Mouse (Mus musculus): ENCODE data around the gene Spred2. TPM values are rescaled to one million over a fixed set of nuclear protein-coding genes. Genes with fewer than 3 reads are reported as not detected.
A peak's percentile ranks its signal among the peaks of the same experiment; 100 is the strongest.

Gene Spred2
- 4.4 and 6.7 TPM in 2 replicates for polyA plus RNA-seq (2016; fragmentation: Nextera tagmentation; extraction: Ambion mirVana)

DNA sequence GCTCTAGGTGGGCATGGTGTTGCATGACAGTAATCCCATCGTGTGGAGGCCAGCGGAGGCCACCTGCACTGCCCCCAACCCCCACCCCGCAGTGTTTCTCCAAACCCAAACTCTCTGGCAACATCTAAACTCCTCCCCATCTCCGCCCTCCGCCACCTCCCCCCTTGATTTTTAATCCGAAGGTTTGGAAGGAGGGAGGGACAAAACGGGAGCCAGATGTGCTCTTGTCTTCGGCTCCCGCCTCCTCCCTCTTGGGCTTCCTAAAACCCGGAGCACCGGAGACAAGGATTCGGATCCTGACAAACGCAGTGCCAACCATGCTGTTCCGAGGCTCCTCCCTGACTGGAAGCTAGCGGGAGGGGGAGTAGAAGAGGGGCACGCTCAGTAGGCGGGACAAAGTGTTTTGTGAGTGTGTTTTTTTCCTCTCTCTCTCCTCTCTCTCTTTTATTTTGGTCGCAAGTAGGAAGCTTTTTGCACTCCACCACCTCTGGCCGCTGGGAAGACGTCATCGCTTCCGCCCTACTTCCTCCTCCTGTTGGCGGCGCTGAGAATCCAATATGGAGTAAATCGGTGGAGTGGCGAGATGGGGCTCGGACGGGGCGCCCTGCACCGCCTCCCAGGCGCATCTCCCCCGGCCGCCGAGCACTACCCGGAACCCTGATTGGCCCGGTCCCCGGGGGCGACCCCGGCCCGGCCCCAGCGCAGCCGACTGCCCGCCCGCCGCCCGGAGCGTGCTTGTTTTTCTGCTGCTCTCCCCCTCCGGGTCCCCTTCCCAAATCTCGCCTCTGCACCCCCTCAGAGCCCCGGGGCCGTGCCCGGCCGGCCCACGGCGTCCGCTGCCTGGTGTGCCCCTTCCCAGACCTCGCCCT, at the start of gene Spred2:
Gene Spred2, plus strand, starts transcription at position 488 of the 869 bp plus-strand sequence.
- Histone ChIP-seq H3K27ac (peak within 1 kb of the TSS; percentile 99), H3K27me3 (ENCODE audit: insufficient read depth, poor library complexity, severe bottlenecking) (no peaks in the 10 kb centered on the region), H3K36me3 (no peaks in the 10 kb centered on the region), H3K9me3 (no peaks in the 10 kb centered on the region), H3K4me3 (peak within 1 kb of the TSS; percentile 92), H3K4me1 (peaks cover 28% of the 10 kb centered on the region)
- 1% methylated on average over 57 of the region's 57 CpGs for WGBS
- peak; percentile 94 for DNase-seq (ENCODE audit: low spot score)

DNA sequence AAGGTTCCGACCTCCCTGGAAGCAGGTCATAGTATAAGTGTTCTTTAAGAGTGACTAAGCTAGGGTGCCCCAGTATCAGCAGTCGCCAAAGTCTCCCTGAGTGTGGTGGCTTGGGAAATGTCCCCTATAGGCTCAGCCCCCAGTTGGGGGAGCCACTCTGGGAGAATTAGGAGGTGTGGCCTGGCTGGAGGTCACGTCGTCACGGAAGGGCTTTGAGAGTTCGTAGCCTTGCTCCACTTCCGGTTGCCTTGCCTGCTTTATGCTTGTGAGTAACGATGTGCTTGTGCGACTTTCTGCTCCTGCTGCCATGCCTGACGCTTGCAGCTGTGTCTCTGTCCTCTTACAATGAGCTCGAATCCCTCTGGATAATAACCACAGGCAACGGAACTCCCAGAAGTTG, 48.6 kb upstream of the Spred2 start:
- DNase-seq (ENCODE audit: low spot score), result no peak
- no peak overlapping the region for H3K4me3 ChIP-seq
- peaks cover 7% of the 10 kb centered on the region; the same call in 1 of the 2 replicates for H3K4me1 ChIP-seq
- no peaks in the 10 kb centered on the region for H3K9me3 ChIP-seq
- 56% methylated on average over 12 of the region's 12 CpGs for WGBS
- no peaks in the 10 kb centered on the region for H3K36me3 ChIP-seq
- peak overlapping the region; percentile 44; the same call in 1 of the 2 replicates for H3K27ac ChIP-seq
- H3K27me3 ChIP-seq (ENCODE audit: insufficient read depth, poor library complexity, severe bottlenecking), result no peaks in the 10 kb centered on the region

DNA sequence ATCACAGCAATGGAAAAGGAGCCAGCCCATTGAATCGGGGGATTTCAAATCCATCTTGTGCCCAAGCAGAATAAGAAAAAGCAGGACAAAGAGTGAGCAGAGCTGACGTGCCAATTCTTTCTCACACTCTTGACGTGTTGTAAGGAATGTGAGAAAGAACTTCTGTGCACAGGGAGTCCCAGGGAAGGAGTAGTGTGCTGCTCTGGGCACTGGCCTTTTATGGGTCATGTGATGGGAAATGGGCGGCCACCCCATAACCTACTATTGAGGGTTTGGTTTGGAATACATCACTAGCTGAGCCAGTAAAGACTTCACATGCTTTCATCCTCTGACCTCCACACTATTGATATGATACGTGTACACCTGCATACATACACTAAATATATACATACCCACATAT, 48.2 kb upstream of the Spred2 start:
- Histone ChIP-seq H3K4me1 (peaks cover 7% of the 10 kb centered on the region; the same call in 1 of the 2 replicates), H3K4me3 (no peak overlapping the region), H3K27ac (peak overlapping the region; percentile 44; the same call in 1 of the 2 replicates), H3K9me3 (no peaks in the 10 kb centered on the region), H3K27me3 (ENCODE audit: insufficient read depth, poor library complexity, severe bottlenecking) (no peaks in the 10 kb centered on the region), H3K36me3 (no peaks in the 10 kb centered on the region)
- DNase-seq (ENCODE audit: low spot score), result no peak
- WGBS, result 70% methylated on average over 5 of the region's 5 CpGs

DNA sequence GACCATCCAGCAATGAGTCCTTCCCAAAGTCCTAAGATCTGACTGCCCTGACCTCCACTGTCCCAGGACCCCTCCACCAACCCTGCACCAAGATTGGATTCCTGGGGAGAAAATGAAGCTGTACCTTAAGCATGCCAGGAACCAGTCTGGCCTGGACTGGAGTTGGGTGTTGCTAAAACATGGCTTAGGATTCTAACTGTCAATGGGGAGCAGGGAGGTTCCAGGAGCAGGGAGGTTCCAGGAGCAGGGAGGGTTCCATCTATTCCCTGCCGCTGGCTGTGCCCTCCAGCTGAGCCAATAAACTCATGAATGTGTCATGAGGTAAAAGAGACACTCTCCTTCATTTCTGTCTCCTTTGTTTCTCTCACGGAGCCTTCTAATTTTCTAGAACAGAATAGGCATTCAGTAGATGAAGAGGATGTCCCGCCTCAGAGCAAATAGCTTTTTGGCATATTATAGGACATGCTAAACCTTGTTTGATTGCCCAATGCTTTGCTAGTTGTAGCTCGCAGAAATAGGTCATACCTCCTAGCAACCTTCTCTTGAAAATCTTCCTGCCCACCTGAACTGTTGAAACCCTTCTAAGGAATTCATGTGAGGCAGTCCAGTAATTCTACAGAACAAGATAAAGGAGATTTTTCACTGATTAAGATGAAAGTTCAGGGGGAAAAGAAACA, 46.8 kb upstream of the Spred2 start:
- no peak overlapping the region for H3K27ac ChIP-seq
- H3K36me3 ChIP-seq, result no peaks in the 10 kb centered on the region
- no peaks in the 10 kb centered on the region for H3K9me3 ChIP-seq
- no peak overlapping the region for H3K4me3 ChIP-seq
- peaks cover 7% of the 10 kb centered on the region; the same call in 1 of the 2 replicates for H3K4me1 ChIP-seq
- no peak for DNase-seq (ENCODE audit: low spot score)
- 69% methylated on average over 4 of the region's 4 CpGs for WGBS
- H3K27me3 ChIP-seq (ENCODE audit: insufficient read depth, poor library complexity, severe bottlenecking), result no peaks in the 10 kb centered on the region

DNA sequence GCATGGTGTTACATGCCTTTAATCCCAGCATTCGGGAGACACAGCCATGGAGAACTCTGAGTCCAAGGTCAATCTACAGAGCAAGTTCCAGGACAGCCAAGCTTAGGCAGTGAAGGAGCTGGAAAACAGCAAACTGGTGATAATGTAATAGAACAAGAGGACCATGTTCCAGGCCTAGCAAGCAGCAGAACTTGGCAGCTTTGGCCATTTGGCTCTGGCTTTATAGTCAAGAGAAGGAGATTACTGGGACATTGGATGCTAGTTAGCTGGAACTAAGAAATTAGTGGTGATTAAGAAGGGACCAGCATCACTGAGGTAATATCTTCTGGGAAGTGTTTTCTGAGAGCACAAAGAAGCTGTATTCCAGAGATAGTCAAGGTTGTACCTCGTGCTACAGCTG, 42.8 kb upstream of the Spred2 start:
- 74% methylated on average over 2 of the region's 2 CpGs for WGBS
- Histone ChIP-seq H3K36me3 (no peaks in the 10 kb centered on the region), H3K27ac (no peak overlapping the region), H3K27me3 (ENCODE audit: insufficient read depth, poor library complexity, severe bottlenecking) (no peaks in the 10 kb centered on the region), H3K4me1 (no peaks in the 10 kb centered on the region), H3K4me3 (no peak overlapping the region), H3K9me3 (no peaks in the 10 kb centered on the region)
- DNase-seq (ENCODE audit: low spot score), result no peak

DNA sequence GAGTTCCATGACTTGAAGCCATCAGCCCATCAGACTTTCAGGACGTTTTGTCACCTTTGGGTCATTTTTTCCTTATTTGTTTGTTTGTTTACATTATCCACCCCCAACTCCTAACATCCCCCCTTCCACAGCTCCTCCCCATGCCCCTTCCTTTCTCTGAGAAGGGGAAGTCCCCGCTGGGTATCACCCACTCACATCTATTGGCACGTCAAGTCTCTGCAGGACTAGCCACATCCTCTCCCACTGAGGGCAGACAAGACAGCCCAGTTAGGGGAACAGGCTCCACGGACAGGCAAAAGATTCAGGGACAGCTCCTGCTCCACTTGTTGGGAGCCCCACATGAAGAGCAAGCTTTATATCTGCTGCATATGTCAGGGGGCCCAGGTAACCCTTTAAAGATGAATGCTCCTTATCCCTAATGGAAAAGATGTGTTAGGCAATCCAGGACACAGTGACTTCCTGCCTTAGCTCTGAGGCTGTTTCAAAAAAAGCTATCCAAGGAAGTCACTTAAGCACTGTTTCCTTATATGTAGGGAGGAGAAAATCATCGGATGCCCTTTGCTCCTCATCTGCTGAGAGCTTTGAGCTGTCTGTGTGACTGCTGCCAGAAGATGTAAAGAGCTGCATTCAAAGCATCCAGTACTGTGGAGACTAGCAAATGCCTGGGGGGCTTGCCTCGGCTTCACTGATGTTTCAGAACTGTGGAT, 33.3 kb upstream of the Spred2 start:
- Histone ChIP-seq H3K27me3 (ENCODE audit: insufficient read depth, poor library complexity, severe bottlenecking) (no peaks in the 10 kb centered on the region), H3K36me3 (no peaks in the 10 kb centered on the region), H3K4me1 (peaks cover 7% of the 10 kb centered on the region; the same call in 1 of the 2 replicates), H3K4me3 (no peak overlapping the region), H3K27ac (no peak overlapping the region), H3K9me3 (no peaks in the 10 kb centered on the region)
- no peak for DNase-seq (ENCODE audit: low spot score)
- 34% methylated on average over 6 of the region's 6 CpGs for WGBS

DNA sequence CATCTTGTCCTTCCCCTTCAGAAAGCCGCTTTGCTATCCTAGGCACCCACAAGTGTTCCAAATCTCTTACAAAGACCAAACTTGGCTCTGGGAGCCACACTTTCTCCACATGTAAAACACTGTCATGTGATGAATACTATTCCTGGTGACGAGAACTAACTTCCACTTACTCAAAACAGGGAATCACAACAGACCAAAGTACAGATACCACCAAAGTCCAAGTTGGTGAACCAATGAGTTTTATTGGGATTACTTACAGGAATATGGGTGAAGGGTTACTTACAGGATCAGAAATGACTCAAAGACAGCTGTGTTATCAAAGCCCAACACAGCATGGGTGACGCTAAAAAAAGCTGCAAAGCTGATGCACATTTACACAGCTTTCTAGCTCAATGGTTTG, 30.9 kb upstream of the Spred2 start:
- DNase-seq (ENCODE audit: low spot score), result no peak
- H3K4me3 ChIP-seq, result no peak overlapping the region
- no peaks in the 10 kb centered on the region for H3K27me3 ChIP-seq (ENCODE audit: insufficient read depth, poor library complexity, severe bottlenecking)
- 80% methylated on average over 3 of the region's 3 CpGs for WGBS
- no peaks in the 10 kb centered on the region for H3K36me3 ChIP-seq
- no peak overlapping the region for H3K27ac ChIP-seq
- H3K9me3 ChIP-seq, result no peaks in the 10 kb centered on the region
- H3K4me1 ChIP-seq, result peaks cover 7% of the 10 kb centered on the region; the same call in 1 of the 2 replicates

DNA sequence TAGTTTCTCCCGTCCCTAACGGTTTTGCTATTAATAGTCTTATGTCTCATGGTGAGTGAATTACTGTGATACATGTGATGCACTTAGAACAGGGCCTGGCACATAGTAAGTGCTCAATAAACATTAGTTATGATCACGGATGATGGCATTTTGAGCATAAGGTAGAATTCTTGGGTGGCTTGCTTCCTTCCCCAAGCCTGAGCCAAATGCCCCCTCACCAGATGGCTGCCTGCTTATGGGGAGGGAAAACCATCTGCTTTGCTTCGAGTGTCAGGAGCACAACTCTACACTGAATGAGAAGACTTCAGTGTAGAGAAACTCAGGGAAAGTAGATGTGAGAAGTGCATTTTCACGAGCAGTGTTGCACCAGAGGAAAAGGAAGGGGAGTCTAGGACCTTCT, 24.6 kb upstream of the Spred2 start:
- Histone ChIP-seq H3K27ac (no peak overlapping the region), H3K36me3 (no peaks in the 10 kb centered on the region), H3K4me3 (no peak overlapping the region), H3K4me1 (no peaks in the 10 kb centered on the region), H3K27me3 (ENCODE audit: insufficient read depth, poor library complexity, severe bottlenecking) (no peaks in the 10 kb centered on the region), H3K9me3 (no peaks in the 10 kb centered on the region)
- DNase-seq (ENCODE audit: low spot score), result no peak
- 59% methylated on average over 5 of the region's 5 CpGs for WGBS

DNA sequence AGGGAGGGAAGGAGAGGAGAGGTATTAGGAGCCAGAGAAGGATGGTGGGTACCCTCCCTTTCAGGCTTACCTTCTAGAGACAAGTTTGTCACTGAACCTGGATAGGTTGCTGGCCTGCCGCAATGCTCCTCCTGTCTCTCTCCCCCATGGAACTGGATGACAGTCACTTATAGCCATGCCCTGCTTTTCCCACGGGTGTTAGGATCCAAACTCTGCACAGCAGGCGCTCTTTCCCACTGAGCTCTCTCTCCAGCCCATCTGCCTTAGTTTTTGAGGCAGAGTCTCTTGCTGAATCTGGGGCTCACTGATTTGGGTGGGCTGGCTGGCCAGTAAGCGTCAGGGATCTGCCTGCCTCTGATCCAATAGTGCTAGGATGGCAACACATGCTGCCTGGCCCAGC, 23.5 kb upstream of the Spred2 start:
- Histone ChIP-seq H3K4me3 (no peak overlapping the region), H3K27ac (no peak overlapping the region), H3K36me3 (no peaks in the 10 kb centered on the region), H3K4me1 (no peaks in the 10 kb centered on the region), H3K9me3 (no peaks in the 10 kb centered on the region), H3K27me3 (ENCODE audit: insufficient read depth, poor library complexity, severe bottlenecking) (no peaks in the 10 kb centered on the region)
- DNase-seq (ENCODE audit: low spot score), result no peak
- 70% methylated on average over 4 of the region's 4 CpGs for WGBS

DNA sequence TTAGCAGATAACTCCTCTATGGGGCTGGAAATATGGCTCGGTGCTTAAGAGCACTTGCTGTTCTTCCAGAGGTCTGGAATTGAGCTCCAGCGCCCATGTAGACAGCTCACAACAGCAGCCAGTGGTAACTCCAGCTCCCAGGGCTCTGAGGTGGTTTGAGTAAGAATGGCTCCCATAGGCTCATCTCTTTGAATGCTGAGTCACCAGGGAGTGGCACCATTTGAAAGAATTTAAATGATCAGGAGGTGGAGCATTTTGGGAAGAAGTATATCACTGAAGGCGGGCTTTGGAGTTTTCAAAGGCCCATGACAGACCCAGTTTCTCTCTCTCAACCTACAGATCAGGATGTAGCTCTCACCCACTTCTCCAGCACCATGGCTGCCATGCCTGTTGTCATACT, 13.0 kb upstream of the Spred2 start:
- Histone ChIP-seq H3K4me3 (no peak overlapping the region), H3K36me3 (no peaks in the 10 kb centered on the region), H3K27me3 (ENCODE audit: insufficient read depth, poor library complexity, severe bottlenecking) (no peaks in the 10 kb centered on the region), H3K9me3 (no peaks in the 10 kb centered on the region), H3K27ac (no peak overlapping the region), H3K4me1 (no peaks in the 10 kb centered on the region)
- DNase-seq (ENCODE audit: low spot score), result no peak
- WGBS, result 81% methylated on average over 3 of the region's 3 CpGs

DNA sequence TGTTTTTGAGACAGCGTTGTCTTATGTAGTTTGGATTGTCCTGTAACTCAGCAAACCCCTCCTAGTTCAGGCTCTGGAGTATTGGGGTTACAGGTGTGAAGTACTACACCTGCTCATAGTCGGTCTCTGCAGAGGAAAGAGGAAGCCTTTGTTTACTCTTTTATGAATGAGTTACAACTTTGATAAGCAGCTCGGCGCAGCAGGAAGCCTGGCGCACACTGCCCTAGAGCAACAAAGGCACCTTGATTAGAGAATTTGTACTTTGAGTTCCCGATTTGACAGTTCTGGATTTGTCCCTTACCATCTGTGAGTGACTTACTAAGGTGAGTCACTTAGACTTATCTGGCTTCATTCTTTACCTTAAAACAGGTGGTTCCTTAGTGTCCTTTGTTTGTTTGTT, 12.0 kb upstream of the Spred2 start:
- 73% methylated on average over 6 of the region's 6 CpGs for WGBS
- Histone ChIP-seq H3K36me3 (no peaks in the 10 kb centered on the region), H3K4me1 (peaks cover 2% of the 10 kb centered on the region), H3K27me3 (ENCODE audit: insufficient read depth, poor library complexity, severe bottlenecking) (no peaks in the 10 kb centered on the region), H3K27ac (no peak overlapping the region), H3K9me3 (no peaks in the 10 kb centered on the region), H3K4me3 (no peak overlapping the region)
- DNase-seq (ENCODE audit: low spot score), result no peak

DNA sequence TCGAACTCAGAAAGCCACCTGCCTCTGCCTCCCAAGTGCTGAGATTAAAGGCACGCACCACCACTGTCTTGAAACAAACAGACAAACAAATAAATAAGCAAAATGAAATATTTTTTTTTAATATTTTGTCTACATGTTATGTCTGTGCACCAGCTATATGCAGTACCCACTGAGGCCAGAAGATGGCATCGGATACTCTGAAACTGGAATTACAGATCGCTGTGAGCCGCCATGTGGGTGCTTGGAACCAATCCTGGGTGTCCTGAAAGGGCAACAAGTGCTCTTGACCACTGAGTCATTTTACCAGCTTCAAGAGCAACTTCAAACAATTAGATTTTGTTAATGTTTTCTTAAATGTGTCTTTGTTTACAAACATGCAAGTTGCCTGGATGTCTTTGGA, 11.5 kb upstream of the Spred2 start:
- WGBS, result 89% methylated on average over 5 of the region's 5 CpGs
- no peaks in the 10 kb centered on the region for H3K9me3 ChIP-seq
- DNase-seq (ENCODE audit: low spot score), result no peak

DNA sequence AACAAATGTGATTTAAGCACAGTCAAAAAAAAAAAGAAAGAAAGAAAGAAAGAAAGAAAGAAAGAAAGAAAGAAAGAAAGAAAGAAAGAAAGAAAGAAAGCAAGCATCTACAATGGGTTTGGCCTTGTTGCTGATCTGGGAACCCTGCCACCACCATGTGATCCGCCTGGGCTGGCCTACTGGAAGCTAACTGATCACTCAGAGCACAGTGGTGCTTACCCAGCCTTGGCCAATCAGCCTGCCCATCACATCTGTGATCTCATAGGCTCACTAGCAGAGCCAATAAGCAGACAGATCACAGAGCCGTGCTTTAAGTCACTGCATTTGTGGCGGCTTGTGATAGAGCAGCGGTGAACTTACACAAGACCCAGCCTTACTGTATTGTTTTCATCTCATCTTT, 10.4 kb upstream of the Spred2 start:
- no peak overlapping the region for H3K4me3 ChIP-seq
- H3K9me3 ChIP-seq, result no peaks in the 10 kb centered on the region
- no peaks in the 10 kb centered on the region for H3K36me3 ChIP-seq
- no peaks in the 10 kb centered on the region; the same call in 1 of the 2 replicates for H3K27me3 ChIP-seq (ENCODE audit: insufficient read depth, poor library complexity, severe bottlenecking)
- WGBS, result 94% methylated on average over 4 of the region's 4 CpGs
- no peak for DNase-seq (ENCODE audit: low spot score)
- H3K27ac ChIP-seq, result no peak overlapping the region
- peaks cover 12% of the 10 kb centered on the region for H3K4me1 ChIP-seq

More for the DNA sequence above, 11.5 kb upstream of the Spred2 start:
- H3K4me3 ChIP-seq, result no peak overlapping the region
- H3K27me3 ChIP-seq (ENCODE audit: insufficient read depth, poor library complexity, severe bottlenecking), result no peaks in the 10 kb centered on the region
- peaks cover 7% of the 10 kb centered on the region for H3K4me1 ChIP-seq
- H3K36me3 ChIP-seq, result no peaks in the 10 kb centered on the region
- no peak overlapping the region for H3K27ac ChIP-seq

Data from heart, embryonic 10.5 days (tissue).